Mouse (Mus musculus) thymus, postnatal 4 days (tissue): ENCODE results near the gene Cryzl2.
A peak's percentile ranks its signal among the peaks of the same experiment; 100 is the strongest.

Experiments
- DNase-seq: peaks from one replicate; pipeline ENCODE4 v3.0.0; 2021

Cryzl2 gene

DNA sequence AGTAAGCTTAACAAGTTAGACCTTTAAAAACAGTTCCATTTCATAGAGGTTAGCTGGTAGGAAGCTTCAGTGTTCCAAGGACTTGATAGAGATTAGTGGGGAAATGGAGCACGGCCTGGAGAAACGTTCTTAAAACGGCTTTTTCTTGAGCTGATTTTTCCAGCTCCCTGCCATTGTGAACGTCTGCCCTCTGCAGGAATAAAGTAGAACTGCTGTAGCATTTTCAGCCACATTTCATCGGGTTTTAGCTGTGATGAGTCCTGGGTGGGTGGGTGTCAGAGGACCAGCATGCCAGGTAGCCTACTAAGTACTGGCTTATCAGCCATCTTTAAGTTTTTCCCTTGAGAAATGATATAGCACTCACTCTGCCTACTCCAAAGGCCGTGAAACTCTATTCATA, 78.1 kb downstream of the Cryzl2 start:
- DNase-seq = peak; percentile 27

DNA sequence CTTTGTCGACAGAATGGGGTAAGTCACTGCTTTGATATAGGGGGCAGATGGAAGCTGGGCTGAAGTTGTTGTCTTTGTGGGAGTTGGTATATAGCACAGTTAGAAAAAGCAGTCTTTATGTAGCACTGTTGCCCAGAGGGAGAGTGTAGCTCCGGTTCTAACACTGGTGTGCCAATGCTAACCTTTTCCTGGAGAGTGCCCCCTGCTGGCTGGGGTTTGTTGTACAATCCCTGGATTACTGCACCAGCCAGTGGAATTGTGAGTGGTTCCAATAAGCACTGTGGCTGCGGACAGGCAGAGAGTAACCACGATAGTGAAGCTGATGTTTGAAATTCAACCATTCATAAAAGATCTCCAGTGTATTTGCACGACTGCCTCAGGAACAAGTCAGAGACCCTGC, 79.3 kb downstream of the Cryzl2 start:
- DNase-seq = peak; percentile 72
